Mouse (Mus musculus): Measurements from ENCODE around the gene Limch1. TPM values are rescaled to one million over a fixed set of nuclear protein-coding genes. Genes with fewer than 3 reads are reported as not detected.

Limch1 gene
- polyA plus RNA-seq, 1 experiment from 2014 or later, result 81.0 TPM

GRCm38 (mm10) chr5:66869545-66869944 is 123.9 kb downstream of the Limch1 start:
- H3K27ac ChIP-seq (ENCODE audit: low read length), result no peak overlapping the region
- H3K4me2 ChIP-seq (ENCODE audit: low read length), result no peak overlapping the region
- H3K9me3 ChIP-seq (ENCODE audit: control insufficient read depth, low read length), result no peaks in the 10 kb centered on the region
- no peak for ATAC-seq
- no peak overlapping the region for H3K4me3 ChIP-seq (replicated peaks; ENCODE audit: low read length)
- H3K9ac ChIP-seq (replicated peaks; ENCODE audit: low read depth, low read length), result no peak overlapping the region
- WGBS, result 91% methylated on average over 4 of the region's 4 CpGs
- H3K27me3 ChIP-seq (replicated peaks; ENCODE audit: control insufficient read depth, insufficient read depth, low read length), result no peaks in the 10 kb centered on the region
- peaks cover 14% of the 10 kb centered on the region for H3K4me1 ChIP-seq (replicated peaks; ENCODE audit: control insufficient read depth, insufficient read depth, low read length)
- H3K36me3 ChIP-seq (ENCODE audit: control insufficient read depth, insufficient read depth), result no peaks in the 10 kb centered on the region

- WGBS, result 93% methylated on average over 11 of the region's 11 CpGs
- H3K9ac ChIP-seq (replicated peaks; ENCODE audit: low read depth, low read length), result no peak overlapping the region
- H3K36me3 ChIP-seq (ENCODE audit: control insufficient read depth, insufficient read depth), result no peaks in the 10 kb centered on the region
- ATAC-seq, result no peak
- H3K27me3 ChIP-seq (replicated peaks; ENCODE audit: control insufficient read depth, insufficient read depth, low read length), result no peaks in the 10 kb centered on the region
- H3K4me3 ChIP-seq (replicated peaks; ENCODE audit: low read length), result no peak overlapping the region
- 0 out of 2 replicates have a peak, but pooled peaks cover 3% of the 10 kb centered on the region for H3K4me1 ChIP-seq (replicated peaks; ENCODE audit: control insufficient read depth, insufficient read depth, low read length)
- H3K27ac ChIP-seq (ENCODE audit: low read length), result no peak overlapping the region
- H3K4me2 ChIP-seq (ENCODE audit: low read length), result no peak overlapping the region
- H3K9me3 ChIP-seq (ENCODE audit: control insufficient read depth, low read length), result no peaks in the 10 kb centered on the region
Observed at GRCm38 (mm10) chr5:66871521-66872050, 126.0 kb downstream of the Limch1 start.

- no peak overlapping the region for H3K9ac ChIP-seq (replicated peaks; ENCODE audit: low read depth, low read length)
- no peaks in the 10 kb centered on the region for H3K36me3 ChIP-seq (ENCODE audit: control insufficient read depth, insufficient read depth)
- 90% methylated on average over 4 of the region's 4 CpGs for WGBS
- no peak overlapping the region for H3K27ac ChIP-seq (ENCODE audit: low read length)
- H3K4me3 ChIP-seq (replicated peaks; ENCODE audit: low read length), result no peak overlapping the region
- no peak overlapping the region for H3K4me2 ChIP-seq (ENCODE audit: low read length)
- 0 out of 2 replicates have a peak, but pooled peaks cover 3% of the 10 kb centered on the region for H3K4me1 ChIP-seq (replicated peaks; ENCODE audit: control insufficient read depth, insufficient read depth, low read length)
- H3K9me3 ChIP-seq (ENCODE audit: control insufficient read depth, low read length), result no peaks in the 10 kb centered on the region
- no peak for ATAC-seq
- H3K27me3 ChIP-seq (replicated peaks; ENCODE audit: control insufficient read depth, insufficient read depth, low read length), result no peaks in the 10 kb centered on the region
Observed at GRCm38 (mm10) chr5:66872053-66872452, 126.4 kb downstream of the Limch1 start.

- H3K9ac ChIP-seq (replicated peaks; ENCODE audit: low read depth, low read length), result no peak overlapping the region
- no peaks in the 10 kb centered on the region for H3K9me3 ChIP-seq (ENCODE audit: control insufficient read depth, low read length)
- ATAC-seq, result peak; percentile 70
- no peak overlapping the region for H3K4me2 ChIP-seq (ENCODE audit: low read length)
- 0 out of 2 replicates have a peak, but pooled peaks cover 3% of the 10 kb centered on the region for H3K4me1 ChIP-seq (replicated peaks; ENCODE audit: control insufficient read depth, insufficient read depth, low read length)
- H3K27ac ChIP-seq (ENCODE audit: low read length), result no peak overlapping the region
- WGBS, result 63% methylated on average over 6 of the region's 6 CpGs
- no peak overlapping the region for H3K4me3 ChIP-seq (replicated peaks; ENCODE audit: low read length)
- H3K27me3 ChIP-seq (replicated peaks; ENCODE audit: control insufficient read depth, insufficient read depth, low read length), result no peaks in the 10 kb centered on the region
- no peaks in the 10 kb centered on the region for H3K36me3 ChIP-seq (ENCODE audit: control insufficient read depth, insufficient read depth)
Observed at GRCm38 (mm10) chr5:66872681-66873080, 127.1 kb downstream of the Limch1 start.

GRCm38 (mm10) chr5:66876018-66876805 is 130.6 kb downstream of the Limch1 start:
- peak; percentile 54; the same call in 1 of the 2 replicates for ATAC-seq
- Histone ChIP-seq H3K4me3 (replicated peaks; ENCODE audit: low read length) (no peak overlapping the region), H3K36me3 (ENCODE audit: control insufficient read depth, insufficient read depth) (no peaks in the 10 kb centered on the region), H3K27me3 (replicated peaks; ENCODE audit: control insufficient read depth, insufficient read depth, low read length) (no peaks in the 10 kb centered on the region), H3K27ac (ENCODE audit: low read length) (no peak overlapping the region), H3K9ac (replicated peaks; ENCODE audit: low read depth, low read length) (no peak overlapping the region), H3K4me1 (replicated peaks; ENCODE audit: control insufficient read depth, insufficient read depth, low read length) (0 out of 2 replicates have a peak, but pooled peaks cover 3% of the 10 kb centered on the region), H3K4me2 (ENCODE audit: low read length) (no peak overlapping the region), H3K9me3 (ENCODE audit: control insufficient read depth, low read length) (no peaks in the 10 kb centered on the region)
- 52% methylated on average over 10 of the region's 10 CpGs for WGBS

- Histone ChIP-seq H3K4me3 (replicated peaks; ENCODE audit: low read length) (no peak overlapping the region), H3K27me3 (replicated peaks; ENCODE audit: control insufficient read depth, insufficient read depth, low read length) (no peaks in the 10 kb centered on the region), H3K36me3 (ENCODE audit: control insufficient read depth, insufficient read depth) (no peaks in the 10 kb centered on the region), H3K9me3 (ENCODE audit: control insufficient read depth, low read length) (no peaks in the 10 kb centered on the region), H3K4me2 (ENCODE audit: low read length) (no peak overlapping the region), H3K27ac (ENCODE audit: low read length) (no peak overlapping the region), H3K9ac (replicated peaks; ENCODE audit: low read depth, low read length) (no peak overlapping the region), H3K4me1 (replicated peaks; ENCODE audit: control insufficient read depth, insufficient read depth, low read length) (0 out of 2 replicates have a peak, but pooled peaks cover 3% of the 10 kb centered on the region)
- 76% methylated on average over 5 of the region's 5 CpGs for WGBS
- no peak for ATAC-seq
Observed at GRCm38 (mm10) chr5:66877066-66877465, 131.4 kb downstream of the Limch1 start.

- H3K4me1 ChIP-seq (replicated peaks; ENCODE audit: control insufficient read depth, insufficient read depth, low read length), result no peaks in the 10 kb centered on the region
- no peak for ATAC-seq
- peaks cover 4% of the 10 kb centered on the region for H3K9me3 ChIP-seq (ENCODE audit: control insufficient read depth, low read length)
- no peaks in the 10 kb centered on the region for H3K27me3 ChIP-seq (replicated peaks; ENCODE audit: control insufficient read depth, insufficient read depth, low read length)
- no peak overlapping the region for H3K9ac ChIP-seq (replicated peaks; ENCODE audit: low read depth, low read length)
- H3K36me3 ChIP-seq (ENCODE audit: control insufficient read depth, insufficient read depth), result no peaks in the 10 kb centered on the region
- H3K4me3 ChIP-seq (replicated peaks; ENCODE audit: low read length), result no peak overlapping the region
- H3K27ac ChIP-seq (ENCODE audit: low read length), result no peak overlapping the region
- 63% methylated on average over 3 of the region's 3 CpGs for WGBS
- no peak overlapping the region for H3K4me2 ChIP-seq (ENCODE audit: low read length)
Observed at GRCm38 (mm10) chr5:66881901-66882341, 136.3 kb downstream of the Limch1 start.

- Histone ChIP-seq H3K9ac (replicated peaks; ENCODE audit: low read depth, low read length) (no peak overlapping the region), H3K4me3 (replicated peaks; ENCODE audit: low read length) (no peak overlapping the region), H3K36me3 (ENCODE audit: control insufficient read depth, insufficient read depth) (no peaks in the 10 kb centered on the region), H3K4me1 (replicated peaks; ENCODE audit: control insufficient read depth, insufficient read depth, low read length) (no peaks in the 10 kb centered on the region), H3K27ac (ENCODE audit: low read length) (no peak overlapping the region), H3K27me3 (replicated peaks; ENCODE audit: control insufficient read depth, insufficient read depth, low read length) (no peaks in the 10 kb centered on the region), H3K4me2 (ENCODE audit: low read length) (no peak overlapping the region), H3K9me3 (ENCODE audit: control insufficient read depth, low read length) (peaks cover 4% of the 10 kb centered on the region)
- no peak for ATAC-seq
- WGBS, result 87% methylated on average over 13 of the region's 13 CpGs
Observed at GRCm38 (mm10) chr5:66882718-66883117, 137.1 kb downstream of the Limch1 start.

- no peak overlapping the region for H3K4me3 ChIP-seq (replicated peaks; ENCODE audit: low read length)
- peaks cover 5% of the 10 kb centered on the region for H3K4me1 ChIP-seq (replicated peaks; ENCODE audit: control insufficient read depth, insufficient read depth, low read length)
- no peak overlapping the region for H3K4me2 ChIP-seq (ENCODE audit: low read length)
- H3K27me3 ChIP-seq (replicated peaks; ENCODE audit: control insufficient read depth, insufficient read depth, low read length), result no peaks in the 10 kb centered on the region
- peaks cover 4% of the 10 kb centered on the region for H3K9me3 ChIP-seq (ENCODE audit: control insufficient read depth, low read length)
- WGBS, result 85% methylated on average over 4 of the region's 4 CpGs
- H3K9ac ChIP-seq (replicated peaks; ENCODE audit: low read depth, low read length), result no peak overlapping the region
- ATAC-seq, result no peak
- H3K27ac ChIP-seq (ENCODE audit: low read length), result no peak overlapping the region
- H3K36me3 ChIP-seq (ENCODE audit: control insufficient read depth, insufficient read depth), result no peaks in the 10 kb centered on the region
Observed at GRCm38 (mm10) chr5:66884505-66884904, 138.9 kb downstream of the Limch1 start.

Measured in forebrain, embryonic 16.5 days (tissue).